Mouse (Mus musculus): ENCODE data around the gene Mmp25. TPM values are rescaled to one million over a fixed set of nuclear protein-coding genes. Genes with fewer than 3 reads are reported as not detected.

The Mmp25 gene
- polyA plus RNA-seq, 1 experiment from 2014 or later, result 0.94 TPM

- H3K4me1 ChIP-seq (ENCODE audit: control insufficient read depth, insufficient read depth, low read length), result peaks cover 15% of the 10 kb centered on the region
- no peaks in the 10 kb centered on the region for H3K9me3 ChIP-seq (ENCODE audit: control insufficient read depth, low read length)
- peaks cover 9% of the 10 kb centered on the region for H3K36me3 ChIP-seq (ENCODE audit: control insufficient read depth, insufficient read depth, low read length)
- DNase-seq (ENCODE audit: low spot score) (no peak), ATAC-seq (ENCODE audit: insufficient read depth, low FRiP score, low TSS enrichment) (no peak)
- H3K4me2 ChIP-seq (ENCODE audit: low read depth), result peak overlapping the region; percentile 76
- no peak overlapping the region for H3K9ac ChIP-seq (ENCODE audit: low read length)
- H3K27ac ChIP-seq (ENCODE audit: low read depth, low read length), result no peak overlapping the region
- WGBS, result 73% methylated on average over 3 of the region's 3 CpGs
- H3K4me3 ChIP-seq (ENCODE audit: low read depth, low read length), result peak overlapping the region; percentile 60; the same call in 1 of the 2 replicates
- peaks cover 17% of the 10 kb centered on the region for H3K27me3 ChIP-seq (ENCODE audit: control insufficient read depth, insufficient read depth, low read length)
Observed at GRCm38 (mm10) chr17:23672761-23673160, 27.7 kb upstream of the Mmp25 start.

- WGBS, result 92% methylated on average over 3 of the region's 3 CpGs
- ATAC-seq (ENCODE audit: insufficient read depth, low FRiP score, low TSS enrichment) (no peak), DNase-seq (ENCODE audit: low spot score) (no peak)
- Histone ChIP-seq H3K4me1 (ENCODE audit: control insufficient read depth, insufficient read depth, low read length) (peaks cover 13% of the 10 kb centered on the region), H3K36me3 (ENCODE audit: control insufficient read depth, insufficient read depth, low read length) (peaks cover 9% of the 10 kb centered on the region), H3K9ac (ENCODE audit: low read length) (no peak overlapping the region), H3K27me3 (ENCODE audit: control insufficient read depth, insufficient read depth, low read length) (peaks cover 17% of the 10 kb centered on the region), H3K4me2 (ENCODE audit: low read depth) (no peak overlapping the region), H3K27ac (ENCODE audit: low read depth, low read length) (no peak overlapping the region), H3K4me3 (ENCODE audit: low read depth, low read length) (no peak overlapping the region), H3K9me3 (ENCODE audit: control insufficient read depth, low read length) (no peaks in the 10 kb centered on the region)
Observed at GRCm38 (mm10) chr17:23671519-23671918, 26.4 kb upstream of the Mmp25 start.

- Histone ChIP-seq H3K27me3 (ENCODE audit: control insufficient read depth, insufficient read depth, low read length) (peaks cover 8% of the 10 kb centered on the region), H3K9ac (ENCODE audit: low read length) (no peak overlapping the region), H3K4me3 (ENCODE audit: low read depth, low read length) (no peak overlapping the region), H3K4me1 (ENCODE audit: control insufficient read depth, insufficient read depth, low read length) (peaks cover 5% of the 10 kb centered on the region; the same call in 1 of the 2 replicates), H3K27ac (ENCODE audit: low read depth, low read length) (no peak overlapping the region), H3K36me3 (ENCODE audit: control insufficient read depth, insufficient read depth, low read length) (peaks cover 9% of the 10 kb centered on the region), H3K4me2 (ENCODE audit: low read depth) (no peak overlapping the region), H3K9me3 (ENCODE audit: control insufficient read depth, low read length) (no peaks in the 10 kb centered on the region)
- ATAC-seq (ENCODE audit: insufficient read depth, low FRiP score, low TSS enrichment) (no peak), DNase-seq (ENCODE audit: low spot score) (no peak)
- WGBS, result 89% methylated on average over 7 of the region's 7 CpGs
Observed at GRCm38 (mm10) chr17:23670516-23671074, 25.5 kb upstream of the Mmp25 start.

- Histone ChIP-seq H3K36me3 (ENCODE audit: control insufficient read depth, insufficient read depth, low read length) (peaks cover 8% of the 10 kb centered on the region), H3K9ac (ENCODE audit: low read length) (no peak overlapping the region)
Observed at GRCm38 (mm10) chr17:23665511-23665910, 20.4 kb upstream of the Mmp25 start.

GRCm38 (mm10) chr17:23664556-23665021 lies 19.5 kb upstream of the Mmp25 start:
- no peak overlapping the region for H3K9ac ChIP-seq (ENCODE audit: low read length)
- no peaks in the 10 kb centered on the region for H3K9me3 ChIP-seq (ENCODE audit: control insufficient read depth, low read length)
- H3K27ac ChIP-seq (ENCODE audit: low read depth, low read length), result no peak overlapping the region
- DNase-seq (ENCODE audit: low spot score), result no peak
- H3K4me3 ChIP-seq (ENCODE audit: low read depth, low read length), result no peak overlapping the region
- no peak for ATAC-seq (ENCODE audit: insufficient read depth, low FRiP score, low TSS enrichment)
- peaks cover 5% of the 10 kb centered on the region; the same call in 1 of the 2 replicates for H3K36me3 ChIP-seq (ENCODE audit: control insufficient read depth, insufficient read depth, low read length)
- WGBS, result 8% methylated on average over 5 of the region's 5 CpGs
- H3K4me1 ChIP-seq (ENCODE audit: control insufficient read depth, insufficient read depth, low read length), result no peaks in the 10 kb centered on the region
- peaks cover 22% of the 10 kb centered on the region for H3K27me3 ChIP-seq (ENCODE audit: control insufficient read depth, insufficient read depth, low read length)
- no peak overlapping the region for H3K4me2 ChIP-seq (ENCODE audit: low read depth)

More at GRCm38 (mm10) chr17:23665511-23665910, 20.4 kb upstream of the Mmp25 start:
- H3K4me2 ChIP-seq (ENCODE audit: low read depth), result no peak overlapping the region
- no peak for ATAC-seq (ENCODE audit: insufficient read depth, low FRiP score, low TSS enrichment)
- H3K27me3 ChIP-seq (ENCODE audit: control insufficient read depth, insufficient read depth, low read length), result peaks cover 13% of the 10 kb centered on the region
- 80% methylated on average over 14 of the region's 14 CpGs for WGBS
- H3K4me3 ChIP-seq (ENCODE audit: low read depth, low read length), result no peak overlapping the region
- no peaks in the 10 kb centered on the region for H3K4me1 ChIP-seq (ENCODE audit: control insufficient read depth, insufficient read depth, low read length)
- no peak for DNase-seq (ENCODE audit: low spot score)
- H3K27ac ChIP-seq (ENCODE audit: low read depth, low read length), result no peak overlapping the region
- H3K9me3 ChIP-seq (ENCODE audit: control insufficient read depth, low read length), result no peaks in the 10 kb centered on the region

GRCm38 (mm10) chr17:23661526-23661925 lies 16.4 kb upstream of the Mmp25 start:
- no peak overlapping the region for H3K4me2 ChIP-seq (ENCODE audit: low read depth)
- H3K4me1 ChIP-seq (ENCODE audit: control insufficient read depth, insufficient read depth, low read length), result no peaks in the 10 kb centered on the region
- no peaks in the 10 kb centered on the region for H3K36me3 ChIP-seq (ENCODE audit: control insufficient read depth, insufficient read depth, low read length)
- no peak for ATAC-seq (ENCODE audit: insufficient read depth, low FRiP score, low TSS enrichment)
- WGBS, result 0% methylated on average over 9 of the region's 9 CpGs
- no peak overlapping the region for H3K27ac ChIP-seq (ENCODE audit: low read depth, low read length)
- H3K27me3 ChIP-seq (ENCODE audit: control insufficient read depth, insufficient read depth, low read length), result peaks cover 24% of the 10 kb centered on the region
- H3K9ac ChIP-seq (ENCODE audit: low read length), result no peak overlapping the region
- H3K4me3 ChIP-seq (ENCODE audit: low read depth, low read length), result no peak overlapping the region
- no peaks in the 10 kb centered on the region for H3K9me3 ChIP-seq (ENCODE audit: control insufficient read depth, low read length)
- DNase-seq (ENCODE audit: low spot score), result no peak

GRCm38 (mm10) chr17:23660876-23661200 lies 15.8 kb upstream of the Mmp25 start:
- H3K4me1 ChIP-seq (ENCODE audit: control insufficient read depth, insufficient read depth, low read length), result no peaks in the 10 kb centered on the region
- H3K4me2 ChIP-seq (ENCODE audit: low read depth), result no peak overlapping the region
- H3K27me3 ChIP-seq (ENCODE audit: control insufficient read depth, insufficient read depth, low read length), result peaks cover 24% of the 10 kb centered on the region
- H3K9ac ChIP-seq (ENCODE audit: low read length), result no peak overlapping the region
- H3K9me3 ChIP-seq (ENCODE audit: control insufficient read depth, low read length), result no peaks in the 10 kb centered on the region
- H3K27ac ChIP-seq (ENCODE audit: low read depth, low read length), result no peak overlapping the region
- DNase-seq (ENCODE audit: low spot score), result no peak
- ATAC-seq (ENCODE audit: insufficient read depth, low FRiP score, low TSS enrichment), result no peak
- WGBS, result 2% methylated on average over 14 of the region's 14 CpGs
- no peak overlapping the region for H3K4me3 ChIP-seq (ENCODE audit: low read depth, low read length)
- no peaks in the 10 kb centered on the region for H3K36me3 ChIP-seq (ENCODE audit: control insufficient read depth, insufficient read depth, low read length)

GRCm38 (mm10) chr17:23660117-23660875 lies 15.2 kb upstream of the Mmp25 start, which contains the start of gene Bicdl2:
Bicdl2 (plus strand) TSS chr17:23660506.
- DNase-seq (ENCODE audit: low spot score), result no peak
- Histone ChIP-seq H3K4me2 (ENCODE audit: low read depth) (no peak within 1 kb of the TSS), H3K4me1 (ENCODE audit: control insufficient read depth, insufficient read depth, low read length) (no peaks in the 10 kb centered on the region), H3K27ac (ENCODE audit: low read depth, low read length) (no peak within 1 kb of the TSS), H3K9me3 (ENCODE audit: control insufficient read depth, low read length) (no peaks in the 10 kb centered on the region), H3K36me3 (ENCODE audit: control insufficient read depth, insufficient read depth, low read length) (no peaks in the 10 kb centered on the region), H3K4me3 (ENCODE audit: low read depth, low read length) (no peak within 1 kb of the TSS), H3K27me3 (ENCODE audit: control insufficient read depth, insufficient read depth, low read length) (peaks cover 24% of the 10 kb centered on the region), H3K9ac (ENCODE audit: low read length) (no peak within 1 kb of the TSS)
- WGBS, result 5% methylated on average over 27 of the region's 27 CpGs
- ATAC-seq (ENCODE audit: insufficient read depth, low FRiP score, low TSS enrichment), result no peak

GRCm38 (mm10) chr17:23658450-23658849 lies 13.4 kb upstream of the Mmp25 start:
- no peaks in the 10 kb centered on the region for H3K4me1 ChIP-seq (ENCODE audit: control insufficient read depth, insufficient read depth, low read length)
- peaks cover 24% of the 10 kb centered on the region for H3K27me3 ChIP-seq (ENCODE audit: control insufficient read depth, insufficient read depth, low read length)
- no peak overlapping the region for H3K4me3 ChIP-seq (ENCODE audit: low read depth, low read length)
- no peaks in the 10 kb centered on the region for H3K36me3 ChIP-seq (ENCODE audit: control insufficient read depth, insufficient read depth, low read length)
- DNase-seq (ENCODE audit: low spot score), result no peak
- 70% methylated on average over 3 of the region's 3 CpGs for WGBS
- H3K9me3 ChIP-seq (ENCODE audit: control insufficient read depth, low read length), result no peaks in the 10 kb centered on the region
- H3K4me2 ChIP-seq (ENCODE audit: low read depth), result no peak overlapping the region
- no peak overlapping the region for H3K9ac ChIP-seq (ENCODE audit: low read length)
- H3K27ac ChIP-seq (ENCODE audit: low read depth, low read length), result no peak overlapping the region
- no peak for ATAC-seq (ENCODE audit: insufficient read depth, low FRiP score, low TSS enrichment)
